Mouse (Mus musculus) ES-E14 (cell line): Measurements from ENCODE around the gene Krr1.

Source experiments
- CHD2 ChIP-seq: IDR thresholded peaks from 2 replicates; pipeline ENCODE4 v1.6.1; 2014; ENCODE audit warnings: mild to moderate bottlenecking, low read depth, low read length, inconsistent platforms
- HCFC1 ChIP-seq: IDR thresholded peaks from 2 replicates; pipeline ENCODE4 v1.6.1; 2012; ENCODE audit warnings: low read length, inconsistent platforms, borderline replicate concordance; ENCODE audit not compliant: insufficient read depth
- MAFK ChIP-seq: IDR thresholded peaks from 2 replicates; pipeline ENCODE4 v1.6.1; 2014; ENCODE audit warnings: mild to moderate bottlenecking, low read depth, low read length, inconsistent platforms; ENCODE audit not compliant: insufficient read depth
- ZNF384 ChIP-seq: IDR thresholded peaks from 2 replicates; pipeline ENCODE4 v1.6.1; 2012; ENCODE audit warnings: low read depth, low read length, inconsistent platforms

DNA sequence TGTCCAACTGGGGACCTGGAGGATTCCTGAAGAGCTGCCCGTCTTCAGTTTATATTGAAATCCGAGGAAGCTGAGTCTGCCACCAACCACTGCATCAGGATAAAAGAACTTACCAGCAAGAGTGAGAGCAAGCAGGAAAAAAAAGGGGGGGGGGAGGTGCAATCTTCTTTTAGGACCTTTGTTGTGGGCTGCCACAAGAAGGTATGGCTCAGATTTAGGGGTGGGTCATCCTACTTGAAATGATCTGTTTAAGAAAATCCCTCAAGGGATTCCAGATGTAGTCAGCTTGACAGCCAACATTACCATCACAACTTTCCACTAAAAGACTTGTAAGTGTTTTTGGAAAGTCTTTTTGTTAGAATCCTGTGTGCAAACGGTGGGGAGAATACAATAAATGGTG is 27.3 kb downstream of the Krr1 start:
- TF ChIP-seq MAFK (no peak), ZNF384 (no peak), HCFC1 (no peak), CHD2 (no peak)
